Mouse (Mus musculus): Measurements from ENCODE around the gene Nicn1. TPM values are rescaled to one million over a fixed set of nuclear protein-coding genes. Genes with fewer than 3 reads are reported as not detected.

Nicn1 gene
- polyA plus RNA-seq, 1 experiment = 39.3 TPM

DNA sequence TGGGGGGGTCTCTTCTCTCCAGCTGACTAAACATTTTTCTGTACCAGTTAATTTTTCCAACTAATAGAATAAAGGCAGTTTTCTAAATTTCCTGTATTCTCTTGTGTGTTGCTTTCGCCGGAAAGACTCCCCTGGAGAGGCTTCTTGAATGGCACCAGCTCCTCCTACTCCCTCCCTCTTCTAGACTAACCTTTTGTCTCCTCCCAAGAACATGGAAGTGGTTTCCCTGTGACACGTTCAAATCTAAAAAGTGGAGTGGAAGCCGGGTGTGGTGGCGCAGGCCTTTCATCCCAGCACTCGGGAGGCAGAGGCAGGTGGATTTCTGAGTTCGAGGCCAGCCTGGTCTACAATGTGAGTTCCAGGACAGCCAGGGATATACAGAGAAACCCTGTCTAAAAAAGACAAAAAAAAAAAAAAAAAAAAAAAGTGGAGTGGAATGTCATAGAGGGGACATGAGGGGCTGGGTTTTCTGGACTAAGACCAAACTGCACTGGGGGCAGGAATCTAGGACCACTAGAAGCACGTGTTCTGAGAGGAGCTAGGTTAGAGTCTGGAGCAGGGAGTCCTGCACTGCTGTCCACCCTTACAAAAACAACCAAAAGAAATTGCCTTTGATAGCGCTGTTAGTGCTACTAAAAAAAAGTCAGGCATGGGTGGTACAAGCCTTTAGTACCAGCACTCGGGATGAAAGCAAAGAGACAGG lies 47.8 kb downstream of the Nicn1 start:
- Histone ChIP-seq H3K36me3 (ENCODE audit: control insufficient read depth, insufficient read depth, low read length) (peaks cover 6% of the 10 kb centered on the region), H3K27me3 (replicated peaks; ENCODE audit: control insufficient read depth, insufficient read depth, low read length) (no peaks in the 10 kb centered on the region), H3K4me1 (ENCODE audit: control insufficient read depth, insufficient read depth, low read length) (peaks cover 14% of the 10 kb centered on the region; the same call in 1 of the 2 replicates), H3K27ac (ENCODE audit: insufficient read depth, low read depth, low read length) (peak overlapping the region; percentile 90), H3K4me3 (ENCODE audit: insufficient read depth, low read depth, low read length) (no peak overlapping the region)
- 57% methylated on average over 10 of the region's 10 CpGs for WGBS
- peak; percentile 9 for DNase-seq
- TF ChIP-seq POLR2A (IDR thresholded peaks at IDR 0.05; ENCODE audit: low read depth, low read length) (no peak), CTCF (conservative IDR thresholded peaks at IDR 0.05; ENCODE audit: insufficient read depth, insufficient read length, low read depth, low read length) (no peak)

DNA sequence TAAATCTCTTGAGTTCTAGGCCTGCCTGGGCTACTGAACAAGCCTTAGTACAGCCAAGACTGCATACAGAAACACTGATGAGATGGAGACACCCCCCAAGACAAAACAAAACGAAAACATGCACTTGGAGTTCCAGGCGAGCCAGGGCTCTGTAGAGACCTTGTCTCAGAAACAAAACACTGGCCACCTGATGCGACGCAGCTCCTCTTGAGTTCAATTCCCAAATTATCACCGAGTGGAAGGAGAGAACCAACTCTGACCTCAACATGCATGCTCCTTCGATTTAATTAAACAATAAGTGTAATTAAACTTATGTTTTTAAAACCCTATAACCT lies 48.3 kb downstream of the Nicn1 start:
- Histone ChIP-seq H3K27ac (ENCODE audit: insufficient read depth, low read depth, low read length) (peak overlapping the region; percentile 90), H3K4me3 (ENCODE audit: insufficient read depth, low read depth, low read length) (no peak overlapping the region), H3K4me1 (ENCODE audit: control insufficient read depth, insufficient read depth, low read length) (peaks cover 19% of the 10 kb centered on the region; the same call in 1 of the 2 replicates), H3K36me3 (ENCODE audit: control insufficient read depth, insufficient read depth, low read length) (peaks cover 6% of the 10 kb centered on the region), H3K27me3 (replicated peaks; ENCODE audit: control insufficient read depth, insufficient read depth, low read length) (no peaks in the 10 kb centered on the region)
- WGBS = 17% methylated on average over 6 of the region's 6 CpGs
- TF ChIP-seq CTCF (conservative IDR thresholded peaks at IDR 0.05; ENCODE audit: insufficient read depth, insufficient read length, low read depth, low read length) (no peak), POLR2A (IDR thresholded peaks at IDR 0.05; ENCODE audit: low read depth, low read length) (no peak)
- no peak for DNase-seq

GRCm38 (mm10) chr9:108338886-108339781 lies 48.9 kb downstream of the Nicn1 start, which contains the start of gene Gpx1:
Gene Gpx1 (plus strand): TSS chr9:108338903.
- peak within 1 kb of the TSS; percentile 97 for H3K27ac ChIP-seq (ENCODE audit: insufficient read depth, low read depth, low read length)
- peak; percentile 98 for DNase-seq
- TF ChIP-seq CTCF (conservative IDR thresholded peaks at IDR 0.05; ENCODE audit: insufficient read depth, insufficient read length, low read depth, low read length) (no peak), POLR2A (IDR thresholded peaks at IDR 0.05; ENCODE audit: low read depth, low read length) (peak; percentile 98)
- peak within 1 kb of the TSS; percentile 88 for H3K4me3 ChIP-seq (ENCODE audit: insufficient read depth, low read depth, low read length)
- WGBS = under 1% methylated on average over 49 of the region's 49 CpGs
- H3K4me1 ChIP-seq (ENCODE audit: control insufficient read depth, insufficient read depth, low read length) = peaks cover 22% of the 10 kb centered on the region; the same call in 1 of the 2 replicates
- H3K27me3 ChIP-seq (replicated peaks; ENCODE audit: control insufficient read depth, insufficient read depth, low read length) = no peaks in the 10 kb centered on the region
- H3K36me3 ChIP-seq (ENCODE audit: control insufficient read depth, insufficient read depth, low read length) = peaks cover 6% of the 10 kb centered on the region

DNA sequence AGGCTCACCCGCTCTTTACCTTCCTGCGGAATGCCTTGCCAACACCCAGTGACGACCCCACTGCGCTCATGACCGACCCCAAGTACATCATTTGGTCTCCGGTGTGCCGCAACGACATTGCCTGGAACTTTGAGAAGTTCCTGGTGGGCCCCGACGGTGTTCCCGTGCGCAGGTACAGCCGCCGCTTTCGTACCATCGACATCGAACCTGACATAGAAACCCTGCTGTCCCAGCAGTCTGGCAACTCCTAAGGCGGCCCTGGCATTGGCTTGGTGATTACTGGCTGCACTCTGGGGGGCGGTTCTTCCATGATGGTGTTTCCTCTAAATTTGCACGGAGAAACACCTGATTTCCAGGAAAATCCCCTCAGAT lies 49.6 kb downstream of the Nicn1 start:
- peak; percentile 52 for DNase-seq
- peaks cover 6% of the 10 kb centered on the region for H3K36me3 ChIP-seq (ENCODE audit: control insufficient read depth, insufficient read depth, low read length)
- peak overlapping the region; percentile 88 for H3K4me3 ChIP-seq (ENCODE audit: insufficient read depth, low read depth, low read length)
- TF ChIP-seq CTCF (conservative IDR thresholded peaks at IDR 0.05; ENCODE audit: insufficient read depth, insufficient read length, low read depth, low read length) (no peak), POLR2A (IDR thresholded peaks at IDR 0.05; ENCODE audit: low read depth, low read length) (no peak)
- peak overlapping the region; percentile 97 for H3K27ac ChIP-seq (ENCODE audit: insufficient read depth, low read depth, low read length)
- H3K4me1 ChIP-seq (ENCODE audit: control insufficient read depth, insufficient read depth, low read length) = peaks cover 26% of the 10 kb centered on the region; the same call in 1 of the 2 replicates
- 4% methylated on average over 20 of the region's 20 CpGs for WGBS
- H3K27me3 ChIP-seq (replicated peaks; ENCODE audit: control insufficient read depth, insufficient read depth, low read length) = no peaks in the 10 kb centered on the region

DNA sequence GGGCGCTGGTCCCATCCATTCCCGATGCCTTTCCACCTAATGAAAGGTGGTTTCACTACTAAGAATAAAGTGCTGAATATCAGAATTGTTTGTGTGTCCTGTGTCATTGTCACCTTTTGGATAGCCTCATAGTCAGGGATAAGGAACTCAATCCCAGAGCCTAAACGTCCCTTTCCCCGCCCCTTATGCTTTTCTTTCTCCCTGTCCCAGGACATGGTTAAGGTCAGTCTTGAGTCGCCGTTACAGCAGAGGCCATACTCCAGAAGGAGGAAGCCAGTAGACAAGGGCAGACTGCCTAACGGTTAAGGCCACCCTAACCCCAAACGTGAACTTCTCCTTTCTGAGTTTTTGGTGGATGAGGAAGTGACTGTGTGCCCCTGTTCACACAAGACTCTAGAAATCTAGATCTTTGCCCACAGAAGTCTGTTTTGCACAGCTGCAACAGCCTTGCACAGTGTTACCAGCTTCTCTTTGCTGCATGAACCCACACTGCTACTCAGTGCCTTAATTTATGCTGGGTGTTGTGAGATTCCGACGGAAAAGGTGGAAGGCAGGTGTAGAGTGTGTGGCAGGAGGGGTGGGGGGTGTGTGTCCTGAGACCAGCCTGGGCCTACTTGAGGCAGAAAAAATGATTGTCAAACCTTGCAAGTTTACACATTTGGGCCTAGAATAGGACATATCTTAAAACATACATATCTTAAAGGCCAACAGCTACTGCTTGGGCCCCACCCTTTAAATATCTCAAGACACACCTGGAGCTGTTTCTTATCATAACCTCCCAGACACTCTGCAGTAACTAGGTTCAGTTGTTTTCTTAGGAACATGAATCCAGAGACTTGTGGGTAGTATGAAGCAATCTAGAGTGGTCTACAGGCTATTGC lies 50.3 kb downstream of the Nicn1 start:
- peak overlapping the region; percentile 97 for H3K27ac ChIP-seq (ENCODE audit: insufficient read depth, low read depth, low read length)
- H3K27me3 ChIP-seq (replicated peaks; ENCODE audit: control insufficient read depth, insufficient read depth, low read length) = no peaks in the 10 kb centered on the region
- H3K4me3 ChIP-seq (ENCODE audit: insufficient read depth, low read depth, low read length) = peak overlapping the region; percentile 88
- TF ChIP-seq POLR2A (IDR thresholded peaks at IDR 0.05; ENCODE audit: low read depth, low read length) (no peak), CTCF (conservative IDR thresholded peaks at IDR 0.05; ENCODE audit: insufficient read depth, insufficient read length, low read depth, low read length) (no peak)
- peak; percentile 56 for DNase-seq
- peaks cover 29% of the 10 kb centered on the region; the same call in 1 of the 2 replicates for H3K4me1 ChIP-seq (ENCODE audit: control insufficient read depth, insufficient read depth, low read length)
- peaks cover 3% of the 10 kb centered on the region; the same call in 1 of the 2 replicates for H3K36me3 ChIP-seq (ENCODE audit: control insufficient read depth, insufficient read depth, low read length)
- 16% methylated on average over 10 of the region's 10 CpGs for WGBS

GRCm38 (mm10) chr9:108341139-108341475 lies 50.9 kb downstream of the Nicn1 start:
- peak overlapping the region; percentile 97 for H3K27ac ChIP-seq (ENCODE audit: insufficient read depth, low read depth, low read length)
- peaks cover 29% of the 10 kb centered on the region; the same call in 1 of the 2 replicates for H3K4me1 ChIP-seq (ENCODE audit: control insufficient read depth, insufficient read depth, low read length)
- peaks cover 3% of the 10 kb centered on the region; the same call in 1 of the 2 replicates for H3K36me3 ChIP-seq (ENCODE audit: control insufficient read depth, insufficient read depth, low read length)
- DNase-seq = no peak
- H3K4me3 ChIP-seq (ENCODE audit: insufficient read depth, low read depth, low read length) = peak overlapping the region; percentile 18
- TF ChIP-seq POLR2A (IDR thresholded peaks at IDR 0.05; ENCODE audit: low read depth, low read length) = no peak
- TF ChIP-seq CTCF (conservative IDR thresholded peaks at IDR 0.05; ENCODE audit: insufficient read depth, insufficient read length, low read depth, low read length) = no peak
- 30% methylated on average over 5 of the region's 5 CpGs for WGBS
- H3K27me3 ChIP-seq (replicated peaks; ENCODE audit: control insufficient read depth, insufficient read depth, low read length) = no peaks in the 10 kb centered on the region
